Mouse (Mus musculus) ZHBTc4 (cell line): ENCODE data around the gene Tubal3.

Experiments
- DNase-seq: peaks from one replicate; pipeline ENCODE4 v3.0.0-alpha.2; 2011; ENCODE audit warnings: low read depth, low spot score

Tubal3 gene

DNA sequence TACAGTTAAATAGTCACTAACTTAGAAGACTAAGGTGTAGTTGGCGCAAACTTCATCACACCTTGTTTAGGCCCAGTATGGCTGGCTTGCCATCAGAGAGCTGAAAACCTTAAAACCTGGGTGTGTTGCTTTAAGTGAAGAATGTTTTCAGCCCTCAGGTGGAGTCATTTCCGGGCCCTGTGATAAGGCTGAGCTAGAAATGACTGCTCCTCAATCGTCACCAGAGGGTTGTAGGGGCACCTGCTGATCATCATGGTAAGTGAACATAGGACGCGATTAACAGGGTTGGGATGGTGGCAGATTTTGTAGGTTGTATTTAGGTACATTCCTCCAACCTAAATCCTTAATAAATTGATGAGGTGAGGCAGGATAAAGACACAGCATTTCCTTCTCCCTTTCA is 6.4 kb downstream of the Tubal3 start:
- DNase-seq = no peak

DNA sequence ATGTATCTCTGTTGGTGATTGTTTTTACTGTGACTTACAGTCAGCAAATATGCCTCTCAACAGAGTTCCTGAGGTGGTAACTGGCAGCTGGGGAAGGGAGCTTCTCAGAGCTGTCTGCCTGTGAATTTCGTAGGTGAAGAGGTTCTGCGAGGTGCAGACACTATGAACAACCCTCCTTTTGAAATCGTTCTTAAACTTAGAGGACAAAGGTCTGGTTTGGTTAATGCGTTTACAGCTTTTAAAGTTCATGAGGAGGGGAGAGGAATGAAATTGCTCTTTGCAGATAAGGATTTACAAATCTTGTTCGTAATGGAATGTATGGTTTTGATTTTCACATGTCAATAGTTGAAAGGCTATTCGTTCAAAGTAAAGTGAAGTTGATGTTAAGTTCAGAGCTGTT is 7.6 kb downstream of the Tubal3 start:
- DNase-seq = no peak

DNA sequence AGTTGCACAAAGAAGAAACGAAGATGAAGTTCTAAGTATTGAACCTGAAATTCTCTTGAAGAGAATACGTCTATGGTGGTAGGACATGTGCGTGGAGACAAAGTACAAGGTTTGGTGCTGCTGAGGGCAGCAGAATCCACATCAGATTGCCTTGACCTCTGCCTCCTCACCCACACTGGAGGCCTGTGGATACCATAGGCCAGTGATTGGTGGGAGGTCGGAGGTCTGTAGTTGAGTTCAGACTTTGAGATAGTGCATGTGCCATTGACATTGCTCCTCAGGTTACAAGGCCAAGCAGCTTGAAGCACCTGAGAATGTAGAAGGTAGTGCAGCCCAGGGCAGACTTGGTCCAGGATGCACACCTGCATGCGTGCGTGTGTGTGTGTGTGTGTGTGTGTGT is 8.0 kb downstream of the Tubal3 start:
- DNase-seq = no peak

DNA sequence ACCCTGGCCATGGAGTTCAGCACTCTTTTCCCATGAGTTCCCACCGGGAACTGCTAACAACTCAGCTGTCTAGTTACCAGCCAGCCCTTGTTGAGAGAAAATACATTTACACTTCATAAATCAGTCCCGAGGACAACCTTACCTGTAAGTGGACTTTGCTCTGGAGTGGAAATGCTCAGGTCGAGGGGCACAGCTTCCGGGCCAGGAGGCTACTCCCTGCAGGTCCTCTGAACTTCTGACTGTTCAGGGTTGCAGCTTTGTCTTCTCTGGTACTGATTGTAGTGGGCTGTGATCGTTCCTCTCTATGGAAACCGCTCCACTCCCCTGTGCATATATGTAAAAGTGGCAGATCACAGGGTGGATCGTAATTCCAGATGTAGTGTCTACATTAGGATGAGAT is 26.6 kb downstream of the Tubal3 start:
- no peak for DNase-seq

DNA sequence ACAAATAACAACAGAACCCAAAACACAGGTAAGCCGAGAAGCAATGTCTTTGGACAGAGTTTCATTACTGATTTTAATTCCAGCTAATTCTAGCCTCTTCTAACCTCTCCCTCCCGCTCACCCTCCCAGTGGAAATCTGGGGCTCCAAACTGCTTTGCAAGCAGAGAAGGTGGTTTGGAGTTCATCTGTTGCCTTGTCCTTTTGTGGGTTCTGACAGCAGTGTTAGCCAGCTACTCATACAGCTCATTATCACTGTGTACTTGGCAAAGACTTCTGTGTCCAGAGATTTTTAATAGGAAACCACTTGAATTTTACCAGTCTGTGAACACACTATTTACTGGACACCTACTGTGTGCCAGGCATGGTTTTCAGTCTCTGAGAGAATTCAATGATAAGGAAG is 27.2 kb downstream of the Tubal3 start, which contains the start of gene Ucn3:
Gene Ucn3, minus strand, starts transcription at position 101 of the 400 bp plus-strand sequence.
- no peak for DNase-seq

DNA sequence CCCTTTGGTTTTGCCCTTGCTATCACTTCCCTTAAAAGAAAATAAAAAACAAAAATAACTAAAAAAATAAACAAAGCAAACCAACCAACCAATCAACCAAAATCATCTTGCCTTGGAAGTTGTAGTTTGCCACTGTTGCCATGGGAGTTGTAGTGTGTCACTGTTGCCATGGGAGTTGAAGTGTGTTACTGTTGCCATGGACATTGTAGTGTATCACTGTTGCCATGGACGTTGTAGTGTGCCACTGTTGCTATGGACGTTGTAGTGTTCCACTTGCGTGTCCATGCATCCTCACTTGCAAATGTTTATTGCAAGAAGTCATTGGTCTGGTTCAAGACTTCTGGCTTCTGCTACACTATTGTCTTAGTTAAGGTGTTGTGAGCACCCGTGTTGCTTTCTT is 29.2 kb downstream of the Tubal3 start:
- DNase-seq = peak; percentile 11

DNA sequence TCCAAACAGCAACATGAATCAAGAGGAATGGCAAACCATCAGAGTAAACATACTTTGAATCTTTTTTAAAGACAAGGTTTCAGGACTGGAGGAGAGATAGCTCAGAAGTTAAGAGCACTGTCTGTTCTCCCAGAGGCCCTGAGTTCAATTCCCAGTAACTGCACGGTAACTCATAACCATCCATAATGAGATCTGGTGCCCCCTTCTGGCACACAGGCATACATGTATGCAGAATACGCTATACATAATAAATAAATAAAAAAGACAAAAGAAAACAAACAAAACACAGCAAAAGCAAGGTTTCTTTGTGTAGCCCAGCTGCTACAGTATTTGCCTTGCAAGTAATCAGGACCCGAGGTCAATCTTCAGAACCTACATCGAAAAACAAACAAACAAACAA is 31.4 kb downstream of the Tubal3 start:
- DNase-seq = no peak

DNA sequence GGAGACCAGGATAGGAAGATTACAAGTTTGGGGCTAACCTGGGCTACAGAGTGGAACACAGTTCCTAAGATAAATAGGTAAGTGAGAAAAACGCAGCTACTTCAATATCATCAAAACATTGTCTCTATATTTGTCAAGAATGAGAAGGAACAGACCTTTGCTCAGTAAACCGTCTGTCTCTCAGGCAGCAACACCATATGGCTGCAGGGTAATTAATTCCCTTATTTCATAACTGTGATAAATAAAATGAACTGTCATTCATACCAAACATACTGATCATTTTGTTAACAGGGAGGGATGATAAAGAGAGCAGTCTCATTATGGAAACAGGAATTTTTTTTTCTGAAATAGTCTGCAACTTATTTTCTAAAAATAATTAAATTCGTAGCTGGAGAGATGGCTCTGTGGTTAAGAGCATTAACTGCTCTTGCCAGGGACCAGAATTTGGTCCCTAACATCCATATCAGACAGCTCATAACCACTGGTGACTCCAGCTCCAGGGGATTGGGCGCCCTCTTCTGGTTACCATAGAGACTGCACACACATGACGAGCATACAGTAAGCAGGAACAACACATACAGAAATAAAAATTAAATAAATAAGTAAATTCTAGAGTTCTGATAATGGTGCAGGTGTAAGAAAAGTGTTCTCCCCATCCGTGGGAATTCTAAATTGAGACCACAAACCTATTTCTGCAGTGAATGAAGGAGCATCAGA is 33.3 kb downstream of the Tubal3 start:
- peak; percentile 61 for DNase-seq

DNA sequence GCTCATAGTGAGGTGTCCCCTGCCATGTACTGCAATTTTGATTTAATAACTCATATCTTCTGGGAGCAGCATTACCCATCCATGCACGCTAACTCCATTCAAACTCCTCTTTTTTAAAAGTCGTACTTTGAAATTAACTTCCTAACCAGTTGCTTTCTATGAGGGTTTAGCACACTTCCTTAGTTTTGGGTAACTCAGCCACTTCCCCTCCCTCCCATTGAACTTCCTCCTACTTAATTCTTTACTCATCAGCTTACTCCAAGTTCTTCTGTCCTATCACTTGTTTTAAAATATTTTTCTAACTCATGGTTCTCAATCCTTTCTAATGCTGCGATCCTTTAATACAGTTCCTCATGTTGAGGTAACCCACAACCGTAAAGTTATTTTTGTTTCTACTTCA is 50.8 kb downstream of the Tubal3 start:
- no peak for DNase-seq
